Mouse (Mus musculus) R1 (cell line): ENCODE measurements around the gene Kcna10.

Source experiments
- DNase-seq: peaks from one replicate; pipeline ENCODE4 v3.0.0-alpha.2; 2018; ENCODE audit warnings: low read depth, low spot score

Gene Kcna10

GRCm38 (mm10) chr3:107241389-107242094 lies 58.7 kb downstream of the Kcna10 start:
- no peak for DNase-seq
